Mouse (Mus musculus) pancreas, adult 10 weeks (tissue): ENCODE measurements around the gene Rpl36al. TPM values are rescaled to one million over a fixed set of nuclear protein-coding genes. Genes with fewer than 3 reads are reported as not detected.

Experiments
- polyA plus RNA-seq: library from polyadenylated mRNA; stranded (reverse); fragments of 350-450 nt; fragmentation: Illumina TruSeq; extraction: RNeasy Lipid Tissue Mini Kit (QIAGEN cat#74804); gene quantifications from one replicate; pipeline ENCODE4 v1.2.3, GENCODE M21; 2015; ENCODE audit warnings: low read depth, low replicate concordance; ENCODE audit not compliant: insufficient read depth

Rpl36al gene
- 379 TPM for polyA plus RNA-seq

DNA sequence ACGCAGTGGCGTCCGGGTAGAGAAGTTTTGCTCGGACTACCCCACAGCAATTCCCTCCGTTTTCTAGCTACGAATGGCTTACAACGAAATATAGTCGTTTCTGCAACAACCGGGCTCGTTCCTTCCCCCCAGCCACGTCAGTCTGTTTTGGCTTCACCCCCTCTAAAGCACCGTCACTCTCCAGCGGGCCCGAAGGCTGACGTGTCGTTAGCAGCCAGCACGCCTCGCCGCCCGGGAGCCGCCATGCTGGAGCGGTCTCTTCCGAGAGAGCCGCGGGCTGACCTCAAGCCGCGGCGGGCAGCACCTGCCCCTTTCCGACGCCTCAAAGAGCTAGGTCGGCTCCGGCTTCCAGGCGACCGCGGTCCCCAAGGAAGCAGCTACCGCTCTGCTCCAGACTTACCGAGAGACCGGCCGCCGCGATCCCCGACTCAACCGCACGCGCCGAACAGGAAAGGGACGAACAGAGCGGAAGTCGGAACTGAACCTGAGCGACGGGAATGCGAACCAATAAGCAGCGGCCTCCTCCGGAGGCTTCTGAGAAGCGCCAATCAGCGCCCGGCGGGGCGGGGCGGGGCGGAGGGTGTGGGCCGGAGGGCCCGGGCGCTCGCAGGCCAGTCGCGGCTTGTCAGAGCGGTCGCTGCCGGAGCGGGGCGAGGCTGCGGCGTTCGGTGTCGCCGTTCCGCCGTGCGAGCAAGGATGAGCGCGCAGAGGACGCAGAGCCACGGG is at the start of gene Rpl36al, which contains the start of gene Mgat2:
Rpl36al (minus strand) TSS at position 501 of the 726 bp plus-strand sequence.
Mgat2 (plus strand) TSS at position 575 of the 726 bp plus-strand sequence.

DNA sequence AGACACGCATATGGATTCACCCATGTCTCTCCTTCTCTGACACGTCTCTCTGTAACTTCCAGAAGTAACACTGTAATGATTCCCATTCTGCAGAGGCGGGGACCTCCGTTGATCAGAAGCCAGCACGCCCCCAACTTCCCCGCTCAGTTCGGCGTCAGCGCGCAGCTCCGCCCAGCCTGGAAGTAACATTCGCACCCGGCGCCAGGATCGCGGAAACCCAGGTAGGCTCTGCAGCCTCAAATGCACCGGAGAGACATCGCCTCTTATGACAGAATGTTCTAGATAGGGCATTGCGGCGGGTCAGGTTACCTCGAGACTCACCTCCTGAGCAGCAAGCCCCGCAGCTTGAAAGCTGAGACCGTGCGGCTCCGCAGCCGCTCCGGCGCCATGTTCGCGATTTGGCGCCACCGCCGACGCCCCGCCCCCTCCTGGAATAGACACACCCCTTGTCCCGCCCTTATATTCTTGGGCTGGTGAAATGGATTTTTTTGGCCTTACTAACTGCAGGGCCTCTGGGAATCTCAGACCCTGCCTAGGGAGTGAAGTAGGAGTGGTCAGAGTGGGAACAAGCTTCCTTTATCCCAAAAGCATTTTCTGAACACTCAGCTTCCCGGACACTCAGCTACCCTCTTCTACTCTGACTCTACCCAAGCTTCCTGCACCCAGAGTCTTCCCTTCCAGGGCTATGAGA is 44.0 kb upstream of the Rpl36al start, which contains the start of gene Pole2:
Pole2 (minus strand) TSS at position 420 of the 691 bp plus-strand sequence.

DNA sequence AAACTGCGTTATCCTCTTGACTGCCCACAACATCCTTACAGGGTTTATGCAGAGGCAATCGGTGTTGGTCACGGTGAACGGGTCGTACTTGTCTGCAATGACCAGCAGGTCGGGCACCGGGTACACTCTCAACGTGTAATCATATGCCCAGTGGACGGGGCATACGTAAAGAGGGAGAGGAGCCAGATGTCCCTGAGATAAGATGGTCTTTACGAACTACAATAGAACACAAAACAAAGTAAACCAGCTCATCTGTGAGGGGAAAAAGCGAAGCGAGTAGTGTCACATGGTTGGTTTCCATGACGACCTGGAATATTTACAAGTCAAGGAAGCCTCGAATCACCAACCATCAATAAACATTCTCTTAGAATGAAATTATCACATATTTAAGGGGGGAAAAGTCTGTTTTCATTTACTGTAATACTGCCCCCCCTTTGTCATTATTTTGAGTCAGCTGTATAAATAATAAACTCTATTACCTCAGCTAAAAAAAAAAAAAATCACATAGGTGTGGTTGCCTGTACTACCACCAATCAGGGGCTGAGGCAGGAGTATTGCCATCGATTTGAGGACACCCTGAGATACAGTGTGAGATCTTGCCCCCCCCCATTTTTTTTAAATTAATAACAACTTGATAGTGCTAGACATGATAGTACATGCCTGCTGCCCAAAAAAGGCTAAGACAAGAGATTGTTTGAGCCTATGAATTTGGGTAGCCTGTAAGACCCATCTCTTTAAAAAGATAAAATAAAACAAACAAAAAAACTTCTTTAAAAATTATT is 20.4 kb upstream of the Rpl36al start, which contains the start of gene Gm49384:
Gm49384 (minus strand) TSS at position 216 of the 782 bp plus-strand sequence.

DNA sequence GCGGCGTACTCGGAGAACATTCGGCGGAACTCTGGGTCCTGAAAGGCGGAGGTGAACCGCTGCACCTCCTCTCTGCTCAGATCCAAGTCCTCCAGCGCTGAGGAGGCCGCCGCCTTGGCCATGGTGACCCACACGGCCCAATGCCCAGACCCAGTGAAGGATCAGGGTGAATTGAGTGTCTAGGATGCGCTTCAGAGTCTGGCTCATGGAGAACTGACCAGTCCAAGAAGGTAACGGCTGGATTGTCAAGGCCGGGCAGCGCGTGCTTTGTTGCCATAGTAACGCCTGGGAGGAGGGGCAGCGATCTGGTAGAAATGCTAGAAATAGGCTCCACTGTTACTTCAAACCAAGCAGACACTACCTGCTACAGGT is 14.3 kb upstream of the Rpl36al start, which contains the start of gene Dnaaf2:
Dnaaf2 (minus strand) TSS at position 266 of the 372 bp plus-strand sequence.

DNA sequence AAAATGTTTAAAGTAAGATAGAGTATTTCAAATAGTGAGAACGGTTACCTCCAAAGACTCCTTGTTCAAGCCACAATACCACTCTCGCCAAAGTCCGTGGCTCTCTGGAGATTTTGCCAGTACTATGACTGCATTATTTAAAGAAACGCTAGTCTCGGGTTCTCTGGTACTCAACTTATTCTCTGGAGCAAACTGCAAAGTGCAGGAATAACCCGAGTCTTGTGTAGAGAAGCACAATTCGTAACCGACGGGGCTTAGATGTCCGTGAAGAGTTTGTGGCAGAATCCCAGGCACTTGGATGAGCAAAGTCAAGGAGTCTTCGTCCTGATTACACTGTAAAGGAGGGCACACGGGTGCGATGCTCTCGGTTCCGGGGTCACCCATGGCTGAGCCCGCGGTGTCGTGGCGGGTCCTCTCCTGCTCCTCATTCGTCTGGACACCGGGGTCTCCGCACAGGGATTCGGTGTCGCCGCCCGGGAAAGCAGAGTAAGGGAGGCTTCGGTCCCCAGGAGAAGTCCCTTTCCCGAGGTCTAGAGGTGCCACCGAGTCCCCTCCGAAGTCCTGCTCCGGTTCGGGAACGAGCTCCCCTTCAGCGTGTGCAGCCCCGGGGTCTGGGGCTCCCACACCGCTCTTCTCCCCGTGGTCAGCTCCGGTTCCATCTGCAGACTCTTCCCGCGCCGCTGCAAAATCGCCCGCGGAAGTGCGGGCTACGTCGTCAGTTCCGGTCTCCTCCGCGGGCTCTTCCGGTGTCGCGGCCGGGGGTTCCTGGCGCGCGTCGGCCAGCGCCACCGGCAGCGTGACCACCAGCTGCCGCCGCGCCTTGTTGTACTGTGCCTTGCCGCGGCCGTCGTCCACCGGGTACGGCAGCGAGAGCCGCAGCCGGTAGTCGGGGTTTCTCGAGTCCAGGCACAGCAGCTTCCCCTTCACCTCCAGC is 12.8 kb upstream of the Rpl36al start, which contains the start of gene Gm49383:
Gm49383 (minus strand) TSS at position 661 of the 934 bp plus-strand sequence.

DNA sequence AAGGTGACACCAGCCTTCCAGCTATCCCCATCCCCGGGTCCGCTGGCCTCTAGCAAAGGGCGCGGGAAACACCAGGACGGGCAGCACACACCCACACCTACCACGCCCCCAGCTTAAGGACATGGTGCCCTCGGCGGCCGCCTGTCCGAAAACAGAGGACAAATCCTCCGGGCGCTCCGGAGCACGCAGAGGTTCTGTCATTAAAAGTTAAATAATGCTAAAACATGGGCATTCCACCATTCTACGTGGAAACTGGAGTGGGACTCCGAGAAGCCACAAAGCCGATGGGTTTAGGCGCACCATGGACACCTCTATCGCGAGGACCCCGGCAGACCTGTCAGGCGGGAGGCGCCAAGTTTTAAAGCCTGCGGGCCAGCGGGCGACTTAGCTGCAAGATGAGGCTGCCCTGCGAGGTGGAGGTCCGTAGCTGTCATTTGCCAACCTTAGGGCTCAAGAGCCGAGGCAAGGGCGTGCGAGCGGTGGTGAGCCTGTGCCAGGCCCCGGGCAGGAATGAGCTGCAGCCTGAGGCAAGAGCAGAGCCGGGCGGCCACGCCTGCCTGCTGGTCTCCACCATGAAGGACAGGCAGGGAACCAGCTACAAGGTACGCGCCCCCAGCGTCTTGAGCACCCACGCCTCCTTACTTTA is 15.3 kb downstream of the Rpl36al start, which contains the start of gene Lrr1:
Lrr1 (plus strand) TSS at position 354 of the 646 bp plus-strand sequence.

DNA sequence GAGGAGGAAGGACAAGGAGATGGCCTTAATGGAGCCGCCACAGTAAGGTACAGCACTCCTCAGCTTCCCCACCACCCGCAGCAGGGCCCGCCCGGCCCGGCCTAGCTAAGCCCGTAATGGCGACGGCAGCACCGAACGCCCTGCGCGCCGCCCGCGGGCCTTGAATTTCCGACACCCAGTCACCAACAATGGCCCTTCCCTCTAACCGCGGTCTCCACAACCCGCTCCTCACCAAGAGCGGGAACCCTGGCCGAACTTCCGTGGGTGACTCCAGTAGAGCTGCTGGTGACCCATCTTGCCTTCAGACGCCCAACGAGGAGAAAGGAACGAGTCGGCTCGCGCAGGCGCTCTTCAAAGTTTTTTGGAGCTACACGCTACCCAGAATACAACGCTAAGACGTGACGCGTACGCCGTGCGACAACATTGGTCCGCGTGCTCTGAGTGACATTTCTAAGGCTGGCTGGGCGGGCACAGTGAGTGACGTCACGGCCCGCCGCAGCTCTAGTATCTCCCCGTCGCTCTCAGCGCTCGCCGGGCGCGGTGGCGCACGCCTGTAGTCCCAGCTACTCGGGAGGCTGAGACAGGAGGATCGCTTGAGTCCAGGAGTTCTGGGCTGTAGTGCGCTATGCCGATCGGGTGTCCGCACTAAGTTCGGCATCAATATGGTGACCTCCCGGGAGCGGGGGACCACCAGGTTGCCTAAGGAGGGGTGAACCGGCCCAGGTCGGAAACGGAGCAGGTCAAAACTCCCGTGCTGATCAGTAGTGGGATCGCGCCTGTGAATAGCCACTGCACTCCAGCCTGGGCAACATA is 24.9 kb downstream of the Rpl36al start, which contains the start of gene Rps29:
Rps29 (minus strand) TSS at position 422 of the 813 bp plus-strand sequence.

Other genes starting within 250 kb of the Rpl36al start
- gene Rps29, start 24.9 kb downstream of the Rpl36al start, polyA plus RNA-seq, result 1,238 TPM
- gene Lrr1, start 15.3 kb downstream of the Rpl36al start, polyA plus RNA-seq, result not detected
- 13.2 TPM for gene Mgat2, start 74 bp upstream of the Rpl36al start, polyA plus RNA-seq
- gene Gm49383, start 13.0 kb upstream of the Rpl36al start, polyA plus RNA-seq, result not detected
- gene Dnaaf2, start 14.3 kb upstream of the Rpl36al start, polyA plus RNA-seq, result not detected
- gene Gm49384, start 20.2 kb upstream of the Rpl36al start, polyA plus RNA-seq, result not detected
- 0.54 TPM for gene Pole2, start 44.1 kb upstream of the Rpl36al start, polyA plus RNA-seq
- gene Klhdc1, start 57.1 kb upstream of the Rpl36al start, polyA plus RNA-seq, result 0.72 TPM
- gene Klhdc2, start 112.6 kb upstream of the Rpl36al start, polyA plus RNA-seq, result 13.3 TPM
- 14.8 TPM for gene Nemf, start 173.1 kb upstream of the Rpl36al start, polyA plus RNA-seq
- gene Arf6, start 188.1 kb upstream of the Rpl36al start, polyA plus RNA-seq, result 11.4 TPM
- gene Gm9887, start 188.4 kb upstream of the Rpl36al start, polyA plus RNA-seq, result not detected